Mouse (Mus musculus) olfactory bulb, adult 2 months (tissue): ENCODE measurements around the gene Map4k4.

Source experiments
- CTCF ChIP-seq: fragments of 200-500 bp; IDR thresholded peaks from 2 replicates; pipeline ENCODE4 v1.5.1; 2012; ENCODE audit warnings: low read depth, mild to moderate bottlenecking, low read length, moderate library complexity; ENCODE audit not compliant: insufficient read depth
- POLR2A ChIP-seq: fragments of 200-500 bp; IDR thresholded peaks from 2 replicates; pipeline ENCODE4 v1.6.1; 2012; ENCODE audit warnings: mild to moderate bottlenecking, low read depth, low read length, moderate library complexity; ENCODE audit not compliant: insufficient read depth

DNA sequence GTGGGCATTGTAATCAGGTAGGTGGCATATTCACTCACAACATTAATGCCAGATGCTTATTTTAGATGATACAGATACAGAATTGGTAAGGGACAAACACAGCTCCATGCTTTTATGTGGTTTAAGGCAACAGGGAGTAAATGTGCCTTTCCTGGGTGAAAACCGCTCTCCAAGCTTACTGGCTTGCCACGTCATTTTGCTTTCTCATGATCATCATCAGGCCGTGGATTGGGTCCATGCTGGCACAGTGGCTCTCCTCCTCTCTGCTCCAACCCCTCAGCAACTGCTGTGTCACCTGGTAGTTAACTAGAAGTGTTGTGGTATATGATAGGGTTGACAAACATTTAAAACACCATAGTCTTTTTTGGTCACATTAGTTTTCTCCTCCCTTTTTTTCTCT lies 21.3 kb downstream of the Map4k4 start:
- TF ChIP-seq POLR2A, result no peak
- TF ChIP-seq CTCF, result no peak
